Mouse (Mus musculus): Measurements from ENCODE around the gene Bank1.

- TF ChIP-seq RAD21 (IDR thresholded peaks at IDR 0.05; ENCODE audit: low read depth, low read length) (no peak), CTCF (IDR thresholded peaks at IDR 0.05 in 2 of 3, conservative IDR thresholded peaks at IDR 0.05 in 1 of 3; ENCODE audit: control insufficient read depth in 1 of 3, insufficient read depth in 1 of 3, low read depth in 2 of 3, low read length in 3 of 3, poor library complexity in 1 of 3, severe bottlenecking in 1 of 3) (no peak), EP300 (IDR thresholded peaks at IDR 0.05; ENCODE audit: low read depth in 1 of 2, low read length in 2 of 2) (no peak), ZC3H11A (IDR thresholded peaks at IDR 0.05; ENCODE audit: low read depth, low read length) (no peak), MAZ (IDR thresholded peaks at IDR 0.05; ENCODE audit: low read depth, low read length) (no peak)
Measured at GRCm38 (mm10) chr3:136035784-136036183, 290.1 kb downstream of the Bank1 start.
